In genomic region chr4:90839804-90840203, GRCm38 (mm10) we compare ENCODE assay signal across 25 mouse cellular contexts.
"Had no signal": no experiment of that assay in that cellular context is flagged by ENCODE, and none has a peak within 500 bp of the region (broad histone marks: within the 10 kb centered on the region; RNA-seq: fewer than 3 reads in every experiment).

No protein-coding gene starts in this region.

- DNase-seq: kidney, adult 2 months; kidney, postnatal 25 days; layer of hippocampus, adult 9-11 months; liver; lung, adult 18-20 months; lung, postnatal 10 days; lung, postnatal 36 days; right cerebral cortex, adult 18-20 months; right cerebral cortex, postnatal 14 days; right cerebral cortex, postnatal 4 days; thymus, postnatal 25 days had no signal

- H3K4me1 ChIP-seq: limb, embryonic 10.5 days; limb, embryonic 13.5 days; liver, embryonic 12.5 days; liver, embryonic 15.5 days; lung, embryonic 15.5 days; megakaryocyte, embryonic 14.5 days; neural tube, embryonic 13.5 days; stomach, embryonic 15.5 days had no signal

- H3K27me3 ChIP-seq: limb, embryonic 13.5 days; liver, embryonic 12.5 days; liver, embryonic 15.5 days; lung, embryonic 15.5 days; megakaryocyte, embryonic 14.5 days; neural tube, embryonic 13.5 days; stomach, embryonic 15.5 days had no signal

- H3K9me3 ChIP-seq: limb, embryonic 10.5 days; limb, embryonic 13.5 days; liver, embryonic 12.5 days; liver, embryonic 15.5 days; lung, embryonic 15.5 days; neural tube, embryonic 13.5 days; stomach, embryonic 15.5 days had no signal

- ATAC-seq: intestine, postnatal 0 days; liver, embryonic 12.5 days; midbrain, embryonic 16.5 days had no signal

- H3K9ac ChIP-seq: limb, embryonic 13.5 days; liver, embryonic 12.5 days; liver, embryonic 15.5 days; lung, embryonic 15.5 days; neural tube, embryonic 13.5 days; stomach, embryonic 15.5 days had no signal

- H3K36me3 ChIP-seq: limb, embryonic 10.5 days; limb, embryonic 13.5 days; liver, embryonic 12.5 days; liver, embryonic 15.5 days; lung, embryonic 15.5 days; neural tube, embryonic 13.5 days; stomach, embryonic 15.5 days had no signal

- H3K4me2 ChIP-seq: limb, embryonic 13.5 days; liver, embryonic 12.5 days; liver, embryonic 15.5 days; lung, embryonic 15.5 days; midbrain, embryonic 11.5 days; neural tube, embryonic 13.5 days; stomach, embryonic 15.5 days had no signal

- H3K27ac ChIP-seq: kidney, postnatal 0 days; layer of hippocampus, adult 2 months; limb, embryonic 10.5 days; limb, embryonic 13.5 days; liver, embryonic 12.5 days; liver, embryonic 15.5 days; lung, embryonic 15.5 days; neural tube, embryonic 13.5 days; stomach, embryonic 15.5 days had no signal

- H3K4me3 ChIP-seq: layer of hippocampus, adult 2 months; limb, embryonic 10.5 days; limb, embryonic 13.5 days; liver, embryonic 12.5 days; liver, embryonic 15.5 days; lung, embryonic 15.5 days; megakaryocyte, embryonic 14.5 days; myocyte; neural tube, embryonic 13.5 days; stomach, embryonic 15.5 days had no signal
